Mouse (Mus musculus) heart, adult 8-10 months (tissue): ENCODE results near the gene Tnr. TPM values are rescaled to one million over a fixed set of nuclear protein-coding genes. Genes with fewer than 3 reads are reported as not detected.

Experiments
- DNase-seq: peaks from one replicate; pipeline ENCODE4 v3.0.0; 2022; ENCODE audit warnings: low spot score
- total RNA-seq, 4 experiments: library from RNA; stranded (reverse); gene quantifications; 2 replicates each; pipeline ENCODE4 v1.2.4; 2022

The Tnr gene
- total RNA-seq, 4 experiments from 2014 or later = 0.03 to 0.25 (median 0.10) TPM

- DNase-seq = no peak
These were observed 105.5 kb downstream of the Tnr start for GRCm38 (mm10) chr1:159629119-159629518.

GRCm38 (mm10) chr1:159629822-159630589 lies 106.4 kb downstream of the Tnr start:
- no peak for DNase-seq

GRCm38 (mm10) chr1:159632558-159632957 lies 109.0 kb downstream of the Tnr start:
- no peak for DNase-seq

- DNase-seq = no peak
These were observed 115.8 kb downstream of the Tnr start for GRCm38 (mm10) chr1:159639408-159639807.

- no peak for DNase-seq
These were observed 122.2 kb downstream of the Tnr start for GRCm38 (mm10) chr1:159645719-159646118.

- DNase-seq = no peak
These were observed 126.9 kb downstream of the Tnr start for GRCm38 (mm10) chr1:159650486-159650885.

GRCm38 (mm10) chr1:159655241-159655640 lies 131.7 kb downstream of the Tnr start:
- DNase-seq = no peak

GRCm38 (mm10) chr1:159657856-159658542 lies 134.4 kb downstream of the Tnr start:
- DNase-seq = no peak

- DNase-seq = no peak
These were observed 137.3 kb downstream of the Tnr start for GRCm38 (mm10) chr1:159660620-159661501.

GRCm38 (mm10) chr1:159664496-159664895 lies 140.9 kb downstream of the Tnr start:
- no peak for DNase-seq

- DNase-seq = no peak
These were observed 141.4 kb downstream of the Tnr start for GRCm38 (mm10) chr1:159664945-159665344.

GRCm38 (mm10) chr1:159670629-159671150 lies 147.1 kb downstream of the Tnr start:
- peak; percentile 53 for DNase-seq

- no peak for DNase-seq
These were observed 147.6 kb downstream of the Tnr start for GRCm38 (mm10) chr1:159671181-159671580.

GRCm38 (mm10) chr1:159674240-159674639 lies 150.7 kb downstream of the Tnr start:
- no peak for DNase-seq

GRCm38 (mm10) chr1:159675472-159675871 lies 151.9 kb downstream of the Tnr start:
- no peak for DNase-seq

- peak; percentile 21 for DNase-seq
These were observed 154.8 kb downstream of the Tnr start for GRCm38 (mm10) chr1:159678221-159678935.

- no peak for DNase-seq
These were observed 157.7 kb downstream of the Tnr start for GRCm38 (mm10) chr1:159681252-159681651.

GRCm38 (mm10) chr1:159686476-159687231 lies 163.1 kb downstream of the Tnr start:
- DNase-seq = peak; percentile 36

GRCm38 (mm10) chr1:159696717-159697116 lies 173.1 kb downstream of the Tnr start:
- no peak for DNase-seq

GRCm38 (mm10) chr1:159702038-159702437 lies 178.5 kb downstream of the Tnr start:
- peak; percentile 12 for DNase-seq
